Mouse (Mus musculus): Measurements from ENCODE around the gene Dnmt3c. TPM values are rescaled to one million over a fixed set of nuclear protein-coding genes. Genes with fewer than 3 reads are reported as not detected.
"Not testable (repeated sequence)": the region's sequence is repeated elsewhere in the genome, so short reads cannot be mapped to it uniquely, and the experiment has no call there.

The Dnmt3c gene
- total and polyA plus RNA-seq, 3 experiments: not detected

- intact Hi-C loops (cut with DNase I): no loop called here
- Histone ChIP-seq H3K9ac (ENCODE audit: low read depth, low read length) (no peak overlapping the region), H3K27ac (no peak overlapping the region), H3K79me2 (replicated peaks; ENCODE audit: control insufficient read depth, insufficient read depth, low read length) (no peaks in the 10 kb centered on the region), H3K36me3 (ENCODE audit: control insufficient read depth, insufficient read depth, low read length) (no peaks in the 10 kb centered on the region), H3K4me3 (no peak overlapping the region), H3K4me1 (ENCODE audit: control insufficient read depth, insufficient read depth, low read length) (no peaks in the 10 kb centered on the region), H3K27me3 (ENCODE audit: control insufficient read depth, insufficient read depth, low read length) (no peaks in the 10 kb centered on the region)
- DNase-seq: no peak
- no peak for TF ChIP-seq EP300 (IDR thresholded peaks at IDR 0.05; ENCODE audit: insufficient read depth, low read depth, low read length)
- TF ChIP-seq CTCF (IDR thresholded peaks at IDR 0.05): no peak
- TF ChIP-seq POLR2A (IDR thresholded peaks at IDR 0.05; ENCODE audit: insufficient read depth, low read depth, low read length): no peak
- WGBS: 94% methylated on average over 6 of the region's 6 CpGs
Observed at GRCm38 (mm10) chr2:153676944-153677343, 19.5 kb upstream of the Dnmt3c start.

DNA sequence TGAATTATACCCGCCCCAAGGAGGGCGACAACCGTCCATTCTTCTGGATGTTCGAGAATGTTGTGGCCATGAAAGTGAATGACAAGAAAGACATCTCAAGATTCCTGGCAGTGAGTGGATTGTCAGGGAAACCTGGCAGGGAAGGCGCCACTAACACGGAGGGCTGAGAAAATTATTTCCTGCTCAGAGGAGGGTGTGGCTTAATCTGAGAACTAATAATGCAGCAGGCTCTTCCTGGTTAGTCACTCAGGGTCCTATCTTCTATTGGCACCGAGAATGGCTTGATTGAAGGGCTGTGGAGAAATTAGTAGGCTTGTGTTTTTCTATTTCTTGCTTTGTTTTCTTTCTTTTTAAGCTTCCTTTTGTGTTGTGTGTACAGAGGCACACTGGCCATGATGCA is 18.9 kb upstream of the Dnmt3c start:
- Histone ChIP-seq H3K27ac (no peak overlapping the region), H3K9ac (ENCODE audit: low read depth, low read length) (no peak overlapping the region), H3K4me1 (ENCODE audit: control insufficient read depth, insufficient read depth, low read length) (no peaks in the 10 kb centered on the region), H3K36me3 (ENCODE audit: control insufficient read depth, insufficient read depth, low read length) (no peaks in the 10 kb centered on the region), H3K27me3 (ENCODE audit: control insufficient read depth, insufficient read depth, low read length) (no peaks in the 10 kb centered on the region), H3K4me3 (no peak overlapping the region), H3K79me2 (replicated peaks; ENCODE audit: control insufficient read depth, insufficient read depth, low read length) (no peaks in the 10 kb centered on the region)
- WGBS: 64% methylated on average over 7 of the region's 7 CpGs
- no peak for DNase-seq
- intact Hi-C loops (cut with DNase I): no loop called here
- TF ChIP-seq EP300 (IDR thresholded peaks at IDR 0.05; ENCODE audit: insufficient read depth, low read depth, low read length) (no peak), POLR2A (IDR thresholded peaks at IDR 0.05; ENCODE audit: insufficient read depth, low read depth, low read length) (no peak), CTCF (IDR thresholded peaks at IDR 0.05) (no peak)

- WGBS: 95% methylated on average over 1 of the region's 1 CpGs
- Histone ChIP-seq H3K4me3 (no peak overlapping the region), H3K9ac (ENCODE audit: low read depth, low read length) (no peak overlapping the region), H3K27ac (no peak overlapping the region), H3K79me2 (replicated peaks; ENCODE audit: control insufficient read depth, insufficient read depth, low read length) (no peaks in the 10 kb centered on the region), H3K4me1 (ENCODE audit: control insufficient read depth, insufficient read depth, low read length) (no peaks in the 10 kb centered on the region), H3K36me3 (ENCODE audit: control insufficient read depth, insufficient read depth, low read length) (no peaks in the 10 kb centered on the region), H3K27me3 (ENCODE audit: control insufficient read depth, insufficient read depth, low read length) (no peaks in the 10 kb centered on the region)
- DNase-seq: no peak
- intact Hi-C loops (cut with DNase I): no loop called here
- TF ChIP-seq CTCF (IDR thresholded peaks at IDR 0.05): no peak
- no peak for TF ChIP-seq POLR2A (IDR thresholded peaks at IDR 0.05; ENCODE audit: insufficient read depth, low read depth, low read length)
Observed at GRCm38 (mm10) chr2:153679959-153680358, 16.5 kb upstream of the Dnmt3c start.

GRCm38 (mm10) chr2:153693413-153693812 is 3.0 kb upstream of the Dnmt3c start:
- H3K27ac ChIP-seq; H3K4me3 ChIP-seq; H3K79me2 ChIP-seq (replicated peaks; ENCODE audit: control insufficient read depth, insufficient read depth, low read length); H3K9ac ChIP-seq (ENCODE audit: low read depth, low read length); DNase-seq; H3K27me3 ChIP-seq (ENCODE audit: control insufficient read depth, insufficient read depth, low read length); H3K4me1 ChIP-seq (ENCODE audit: control insufficient read depth, insufficient read depth, low read length); H3K36me3 ChIP-seq (ENCODE audit: control insufficient read depth, insufficient read depth, low read length); intact Hi-C loops (cut with DNase I): not testable (repeated sequence)
- WGBS: 83% methylated on average over 7 of the region's 7 CpGs

DNA sequence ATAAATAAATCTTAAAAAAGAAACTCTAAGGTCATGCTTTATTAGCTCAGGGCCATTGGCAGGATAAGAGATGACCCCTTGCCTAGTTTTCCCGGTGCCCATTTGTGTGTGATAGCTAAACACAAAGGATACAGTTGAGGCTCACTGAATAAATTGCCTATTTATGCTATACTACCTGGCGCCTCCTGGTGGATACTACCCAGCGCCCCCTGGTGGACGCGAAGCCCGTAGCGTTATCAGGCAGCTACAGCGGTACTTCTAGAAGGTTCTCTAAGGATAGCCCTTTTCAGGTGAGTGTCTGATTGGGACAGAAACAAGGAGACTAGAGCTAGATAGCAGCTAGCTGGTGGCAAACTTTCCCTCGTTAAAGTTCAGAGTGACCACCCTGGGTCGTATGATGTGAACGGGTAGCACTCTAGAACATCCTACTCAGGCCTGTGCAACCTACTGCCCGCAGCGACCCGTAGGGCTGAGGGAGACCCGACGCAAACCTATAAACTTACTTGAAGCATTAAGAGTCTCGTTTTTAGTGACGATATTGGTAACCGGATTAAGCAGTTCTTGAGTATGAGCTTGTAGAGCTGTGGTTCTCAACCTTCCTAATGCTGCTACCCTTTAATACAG is 1.9 kb upstream of the Dnmt3c start:
- peak; percentile 21 to 49 for DNase-seq
- 60% methylated on average over 19 of the region's 19 CpGs for WGBS
- Histone ChIP-seq H3K27ac (no peak overlapping the region), H3K36me3 (ENCODE audit: control insufficient read depth, insufficient read depth, low read length) (no peaks in the 10 kb centered on the region), H3K27me3 (ENCODE audit: control insufficient read depth, insufficient read depth, low read length) (no peaks in the 10 kb centered on the region), H3K4me1 (ENCODE audit: control insufficient read depth, insufficient read depth, low read length) (no peaks in the 10 kb centered on the region), H3K9ac (ENCODE audit: low read depth, low read length) (no peak overlapping the region), H3K4me3 (no peak overlapping the region), H3K79me2 (replicated peaks; ENCODE audit: control insufficient read depth, insufficient read depth, low read length) (no peaks in the 10 kb centered on the region)
- peak; percentile 80 for TF ChIP-seq CTCF (IDR thresholded peaks at IDR 0.05)
- no peak for TF ChIP-seq EP300 (IDR thresholded peaks at IDR 0.05; ENCODE audit: insufficient read depth, low read depth, low read length)
- no peak for TF ChIP-seq POLR2A (IDR thresholded peaks at IDR 0.05; ENCODE audit: insufficient read depth, low read depth, low read length)
- intact Hi-C loops (cut with DNase I): no loop called here

GRCm38 (mm10) chr2:153703389-153703788 is 6.9 kb downstream of the Dnmt3c start:
- no peak overlapping the region for H3K9ac ChIP-seq (ENCODE audit: low read depth, low read length)
- intact Hi-C loops (cut with DNase I): no loop called here
- WGBS: 55% methylated on average over 6 of the region's 6 CpGs
- no peaks in the 10 kb centered on the region for H3K79me2 ChIP-seq (replicated peaks; ENCODE audit: control insufficient read depth, insufficient read depth, low read length)
- no peak overlapping the region for H3K27ac ChIP-seq
- no peak for DNase-seq
- H3K36me3 ChIP-seq (ENCODE audit: control insufficient read depth, insufficient read depth, low read length): no peaks in the 10 kb centered on the region
- H3K4me1 ChIP-seq (ENCODE audit: control insufficient read depth, insufficient read depth, low read length): peaks cover 3% of the 10 kb centered on the region
- H3K27me3 ChIP-seq (ENCODE audit: control insufficient read depth, insufficient read depth, low read length): no peaks in the 10 kb centered on the region
- TF ChIP-seq EP300 (IDR thresholded peaks at IDR 0.05; ENCODE audit: insufficient read depth, low read depth, low read length) (no peak), CTCF (IDR thresholded peaks at IDR 0.05) (no peak), POLR2A (IDR thresholded peaks at IDR 0.05; ENCODE audit: insufficient read depth, low read depth, low read length) (no peak)
- no peak overlapping the region for H3K4me3 ChIP-seq

Data from heart, adult 2 months (tissue).